Mouse (Mus musculus) CD4-positive helper T cell, adult 2 months (primary cell): ENCODE results near the gene Cdh20.

Experiments
- DNase-seq: peaks from one replicate; pipeline ENCODE4 v3.0.0-alpha.2; 2012; ENCODE audit warnings: low read depth, missing footprints, low spot score

Gene Cdh20

GRCm38 (mm10) chr1:105041668-105042067, 273.3 kb downstream of the Cdh20 start:
- no peak for DNase-seq
